ENCODE assay signal across 9 mouse cellular contexts in genomic region chr5:117614331-117615024, GRCm38 (mm10).
DNase-seq lines count a peak whose midpoint lies in the region; ATAC-seq and TF ChIP-seq lines count a peak whose summit lies in the region.
"Had no signal": no experiment of that assay in that cellular context is flagged by ENCODE, and none has a peak within 500 bp of the region (broad histone marks: within the 10 kb centered on the region; RNA-seq: fewer than 3 reads in every experiment).

No protein-coding gene starts in this region.

- peak; percentile 73 for DNase-seq in hindbrain, embryonic 14.5 days (ENCODE audit: low spot score)
- DNase-seq in brain, adult 2 months (ENCODE audit: low read depth, low spot score): peak; percentile 87
- peak; percentile 82 for DNase-seq in forebrain, embryonic 10.5 days (ENCODE audit: extremely low spot score, low spot score)
- DNase-seq in left cerebral cortex, adult 2 months (ENCODE audit: extremely low spot score in 1 of 2, low spot score in 2 of 2): peak; percentile 72 to 73
- DNase-seq in thymus, postnatal 0 days (ENCODE audit: low spot score): peak; percentile 52

- H3K27me3 ChIP-seq in hindbrain, embryonic 14.5 days (ENCODE audit: control insufficient read depth, insufficient read depth, low read length): no peaks in the 10 kb centered on the region
- H3K27me3 ChIP-seq in hindbrain, embryonic 12.5 days: no peaks in the 10 kb centered on the region
- H3K27me3 ChIP-seq in forebrain, embryonic 10.5 days (ENCODE audit: poor library complexity, severe bottlenecking): no peaks in the 10 kb centered on the region
- H3K27me3 ChIP-seq in midbrain, embryonic 13.5 days: no peaks in the 10 kb centered on the region
- H3K27me3 ChIP-seq: midbrain, embryonic 12.5 days had no signal

- no peak overlapping the region for H3K27ac ChIP-seq in hindbrain, embryonic 14.5 days
- no peak overlapping the region for H3K27ac ChIP-seq in hindbrain, embryonic 12.5 days
- no peak overlapping the region for H3K27ac ChIP-seq in forebrain, embryonic 10.5 days
- H3K27ac ChIP-seq in left cerebral cortex, adult 2 months: no peak overlapping the region
- no peak overlapping the region for H3K27ac ChIP-seq in midbrain, embryonic 13.5 days
- H3K27ac ChIP-seq: midbrain, embryonic 12.5 days had no signal

- intact Hi-C loops in left cerebral cortex, adult 2 months (cut with DNase I): loop anchor here (1.0 to 5.0 kb wide), 3 partner anchors 97 to 318 kb away; no protein-coding TSS in a partner anchor

- 38% methylated on average over 5 of the region's 5 CpGs for WGBS in hindbrain, embryonic 14.5 days
- WGBS in hindbrain, embryonic 12.5 days: 39% methylated on average over 5 of the region's 5 CpGs
- WGBS in forebrain, embryonic 10.5 days: 41% methylated on average over 5 of the region's 5 CpGs
- WGBS in midbrain, embryonic 13.5 days: 44% methylated on average over 5 of the region's 5 CpGs

- no peaks in the 10 kb centered on the region for H3K4me1 ChIP-seq in hindbrain, embryonic 14.5 days (replicated peaks; ENCODE audit: control insufficient read depth, insufficient read depth, low read length)
- H3K4me1 ChIP-seq in hindbrain, embryonic 12.5 days: no peaks in the 10 kb centered on the region
- H3K4me1 ChIP-seq in forebrain, embryonic 10.5 days: no peaks in the 10 kb centered on the region
- no peaks in the 10 kb centered on the region for H3K4me1 ChIP-seq in midbrain, embryonic 13.5 days (replicated peaks)
- H3K4me1 ChIP-seq: midbrain, embryonic 12.5 days had no signal

- no peaks in the 10 kb centered on the region for H3K9me3 ChIP-seq in hindbrain, embryonic 14.5 days (ENCODE audit: control insufficient read depth, low read length)
- H3K9me3 ChIP-seq in hindbrain, embryonic 12.5 days (replicated peaks): no peaks in the 10 kb centered on the region
- no peaks in the 10 kb centered on the region for H3K9me3 ChIP-seq in forebrain, embryonic 10.5 days
- H3K9me3 ChIP-seq in midbrain, embryonic 13.5 days: no peaks in the 10 kb centered on the region
- H3K9me3 ChIP-seq: midbrain, embryonic 12.5 days had no signal

- H3K9ac ChIP-seq in hindbrain, embryonic 14.5 days: no peak overlapping the region
- H3K9ac ChIP-seq in hindbrain, embryonic 12.5 days: no peak overlapping the region
- H3K9ac ChIP-seq in midbrain, embryonic 13.5 days (replicated peaks): no peak overlapping the region
- H3K9ac ChIP-seq: midbrain, embryonic 12.5 days had no signal

- no peak overlapping the region for H3K4me3 ChIP-seq in hindbrain, embryonic 14.5 days (replicated peaks; ENCODE audit: low read length)
- H3K4me3 ChIP-seq in hindbrain, embryonic 12.5 days: no peak overlapping the region
- H3K4me3 ChIP-seq in forebrain, embryonic 10.5 days: no peak overlapping the region
- no peak overlapping the region for H3K4me3 ChIP-seq in left cerebral cortex, adult 2 months
- no peak overlapping the region for H3K4me3 ChIP-seq in midbrain, embryonic 13.5 days (replicated peaks)
- H3K4me3 ChIP-seq: midbrain, embryonic 12.5 days had no signal

- H3K36me3 ChIP-seq in hindbrain, embryonic 14.5 days (replicated peaks; ENCODE audit: control insufficient read depth, insufficient read depth): no peaks in the 10 kb centered on the region
- H3K36me3 ChIP-seq in hindbrain, embryonic 12.5 days: no peaks in the 10 kb centered on the region
- H3K36me3 ChIP-seq in forebrain, embryonic 10.5 days (replicated peaks): no peaks in the 10 kb centered on the region
- H3K36me3 ChIP-seq in midbrain, embryonic 13.5 days: no peaks in the 10 kb centered on the region; the same call in 1 of the 2 replicates
- H3K36me3 ChIP-seq: midbrain, embryonic 12.5 days had no signal

- H3K4me2 ChIP-seq in hindbrain, embryonic 14.5 days (replicated peaks): no peak overlapping the region
- H3K4me2 ChIP-seq in hindbrain, embryonic 12.5 days (replicated peaks): no peak overlapping the region
- no peak overlapping the region for H3K4me2 ChIP-seq in midbrain, embryonic 13.5 days (replicated peaks)
- H3K4me2 ChIP-seq: midbrain, embryonic 12.5 days had no signal

- no peak for ATAC-seq in hindbrain, embryonic 14.5 days (ENCODE audit: low FRiP score)
- ATAC-seq in hindbrain, embryonic 12.5 days (ENCODE audit: low FRiP score): no peak
- peak; percentile 71 to 77; a peak in 3 of 4 replicates for ATAC-seq in hematopoietic stem cell, adult 5-6 weeks (replicated peaks in 1 of 2; ENCODE audit: insufficient read depth in 1 of 2, low FRiP score in 2 of 2, low TSS enrichment in 1 of 2, low read depth in 1 of 2, poor library complexity in 2 of 2, severe bottlenecking in 2 of 2)
- peak; percentile 45; the same call in 1 of the 2 replicates for ATAC-seq in midbrain, embryonic 13.5 days

- peak; percentile 75 for TF ChIP-seq CTCF in left cerebral cortex, adult 2 months (IDR thresholded peaks at IDR 0.05)

Comparison
In these comparisons a context has a peak if more than half of its experiments do, and no peak if none do; other contexts are left out.
1. ATAC-seq: peak in hematopoietic stem cell, adult 5-6 weeks (2 of 2) and midbrain, embryonic 13.5 days (single experiment); none in hindbrain, embryonic 14.5 days (single experiment) and hindbrain, embryonic 12.5 days (single experiment).
2. Peak in every context shown above with its lines, with median percentiles within 50 percentile points of each other: DNase-seq.